Mouse (Mus musculus): ENCODE measurements around the gene Nup88. TPM values are rescaled to one million over a fixed set of nuclear protein-coding genes. Genes with fewer than 3 reads are reported as not detected.

Nup88 gene
- polyA plus RNA-seq, 1 experiment from 2014 or later: 169 TPM

DNA sequence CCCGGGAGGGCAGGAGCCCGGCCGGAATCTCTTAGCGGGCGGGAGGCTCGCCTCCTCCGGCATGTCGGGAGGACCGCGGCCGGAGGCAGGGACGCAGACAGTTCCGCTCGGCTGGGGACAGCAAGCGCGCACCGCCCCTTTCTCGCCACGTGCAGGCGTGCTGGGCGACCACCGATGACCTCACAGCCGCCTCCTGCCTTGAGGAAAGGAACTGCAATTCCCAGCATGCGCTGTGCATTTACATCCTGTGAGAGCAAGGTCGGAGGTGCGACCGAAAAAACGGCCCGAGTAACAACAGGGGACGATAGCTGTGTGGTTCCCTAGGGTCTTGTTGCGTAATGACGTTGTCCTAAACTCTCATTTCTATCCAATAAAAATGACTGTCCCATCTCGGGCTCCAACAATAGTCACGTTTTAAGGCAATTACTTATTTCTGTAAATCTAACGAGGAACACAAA, 34.6 kb upstream of the Nup88 start, which contains the start of gene Dhx33:
TSS of gene Dhx33 (minus strand) at position 122 of the 458 bp plus-strand sequence.
- H3K4me2 ChIP-seq (replicated peaks; ENCODE audit: low read depth, low read length): peak within 1 kb of the TSS; percentile 64
- WGBS: under 1% methylated on average over 35 of the region's 35 CpGs
- ATAC-seq (ENCODE audit: low FRiP score) (peak; percentile 98), DNase-seq (ENCODE audit: low spot score) (peak; percentile 97)
- peak within 1 kb of the TSS; percentile 69; the same call in 1 of the 2 replicates for H3K27ac ChIP-seq (ENCODE audit: low read depth, low read length)
- H3K9ac ChIP-seq (ENCODE audit: low read depth, low read length): peak within 1 kb of the TSS; percentile 66; the same call in 1 of the 2 replicates
- no peaks in the 10 kb centered on the region for H3K9me3 ChIP-seq (ENCODE audit: control insufficient read depth, low read length)
- peaks cover 6% of the 10 kb centered on the region; the same call in 1 of the 2 replicates for H3K4me1 ChIP-seq (replicated peaks; ENCODE audit: control insufficient read depth, insufficient read depth, low read length)
- H3K36me3 ChIP-seq (ENCODE audit: control insufficient read depth, insufficient read depth, low read length): no peaks in the 10 kb centered on the region
- H3K27me3 ChIP-seq (ENCODE audit: control insufficient read depth, insufficient read depth, low read length): no peaks in the 10 kb centered on the region
- peak within 1 kb of the TSS; percentile 87 for H3K4me3 ChIP-seq (ENCODE audit: low read depth, low read length)

DNA sequence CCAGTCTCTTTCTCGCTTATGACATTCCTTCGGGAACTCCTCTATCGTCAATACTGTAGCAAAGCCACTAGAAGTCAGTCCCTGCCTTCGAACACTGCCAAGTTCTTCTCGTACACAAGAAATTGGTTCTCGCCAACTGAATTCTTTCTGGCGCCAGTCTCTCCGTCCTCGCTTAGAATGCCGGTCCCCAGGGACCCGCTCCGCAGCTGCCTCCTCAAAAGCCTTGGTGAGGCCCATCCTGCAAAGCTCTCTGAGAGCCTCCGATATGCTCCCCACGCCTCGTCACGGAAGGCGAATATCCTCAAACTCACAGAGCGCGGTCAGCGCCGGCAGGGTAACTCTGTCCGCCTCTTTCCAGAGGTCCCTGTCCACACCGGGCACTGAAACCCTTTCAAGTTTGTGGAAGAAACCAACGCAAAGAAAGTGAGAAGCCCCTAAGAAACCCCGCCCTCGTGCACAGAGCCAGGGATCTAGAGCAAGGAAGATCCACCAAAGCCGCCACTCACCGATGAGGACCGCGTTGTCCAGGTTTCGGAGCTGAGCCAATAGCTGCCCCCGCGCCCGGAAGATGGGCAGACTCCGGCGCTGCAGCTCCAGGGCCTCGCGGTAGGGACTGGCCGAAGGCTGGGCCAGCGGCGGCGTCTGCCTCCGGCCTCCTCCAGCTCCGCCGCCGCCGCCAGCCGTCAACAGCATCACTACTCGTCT, 34.0 kb upstream of the Nup88 start:
- Histone ChIP-seq H3K27ac (ENCODE audit: low read depth, low read length) (peak overlapping the region; percentile 69; the same call in 1 of the 2 replicates), H3K4me3 (ENCODE audit: low read depth, low read length) (peak overlapping the region; percentile 87), H3K27me3 (ENCODE audit: control insufficient read depth, insufficient read depth, low read length) (no peaks in the 10 kb centered on the region), H3K4me1 (replicated peaks; ENCODE audit: control insufficient read depth, insufficient read depth, low read length) (peaks cover 6% of the 10 kb centered on the region; the same call in 1 of the 2 replicates), H3K4me2 (replicated peaks; ENCODE audit: low read depth, low read length) (peak overlapping the region; percentile 64), H3K9ac (ENCODE audit: low read depth, low read length) (peak overlapping the region; percentile 66; the same call in 1 of the 2 replicates), H3K9me3 (ENCODE audit: control insufficient read depth, low read length) (no peaks in the 10 kb centered on the region), H3K36me3 (ENCODE audit: control insufficient read depth, insufficient read depth, low read length) (no peaks in the 10 kb centered on the region)
- DNase-seq (ENCODE audit: low spot score) (peak; percentile 70), ATAC-seq (ENCODE audit: low FRiP score) (peak; percentile 85)
- under 1% methylated on average over 49 of the region's 49 CpGs for WGBS

DNA sequence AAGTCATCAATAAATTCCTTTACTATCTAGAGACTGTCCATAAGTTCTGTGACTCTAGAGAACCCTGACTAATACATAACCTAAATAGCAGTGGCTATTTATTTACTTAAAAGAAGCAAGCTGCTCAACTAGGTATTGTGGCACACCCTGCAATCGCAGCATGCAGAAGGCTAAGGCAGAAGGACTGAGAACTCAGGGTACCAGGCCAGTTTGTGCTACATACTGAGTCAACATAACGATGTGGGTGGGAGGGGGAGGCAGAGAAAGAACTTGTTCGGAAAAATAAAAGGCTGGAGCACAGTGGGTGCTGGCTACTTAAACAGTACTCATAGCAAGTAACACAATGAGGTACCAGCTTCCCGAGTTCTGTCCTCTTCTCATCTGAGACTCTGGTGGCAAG, 31.4 kb upstream of the Nup88 start:
- Histone ChIP-seq H3K4me3 (ENCODE audit: low read depth, low read length) (no peak overlapping the region), H3K36me3 (ENCODE audit: control insufficient read depth, insufficient read depth, low read length) (no peaks in the 10 kb centered on the region), H3K9ac (ENCODE audit: low read depth, low read length) (no peak overlapping the region), H3K9me3 (ENCODE audit: control insufficient read depth, low read length) (no peaks in the 10 kb centered on the region), H3K27ac (ENCODE audit: low read depth, low read length) (no peak overlapping the region), H3K4me2 (replicated peaks; ENCODE audit: low read depth, low read length) (no peak overlapping the region), H3K4me1 (replicated peaks; ENCODE audit: control insufficient read depth, insufficient read depth, low read length) (peaks cover 6% of the 10 kb centered on the region; the same call in 1 of the 2 replicates), H3K27me3 (ENCODE audit: control insufficient read depth, insufficient read depth, low read length) (no peaks in the 10 kb centered on the region)
- ATAC-seq (ENCODE audit: low FRiP score): no peak
- DNase-seq (ENCODE audit: low spot score): no peak
- WGBS: 94% methylated on average over 4 of the region's 4 CpGs

DNA sequence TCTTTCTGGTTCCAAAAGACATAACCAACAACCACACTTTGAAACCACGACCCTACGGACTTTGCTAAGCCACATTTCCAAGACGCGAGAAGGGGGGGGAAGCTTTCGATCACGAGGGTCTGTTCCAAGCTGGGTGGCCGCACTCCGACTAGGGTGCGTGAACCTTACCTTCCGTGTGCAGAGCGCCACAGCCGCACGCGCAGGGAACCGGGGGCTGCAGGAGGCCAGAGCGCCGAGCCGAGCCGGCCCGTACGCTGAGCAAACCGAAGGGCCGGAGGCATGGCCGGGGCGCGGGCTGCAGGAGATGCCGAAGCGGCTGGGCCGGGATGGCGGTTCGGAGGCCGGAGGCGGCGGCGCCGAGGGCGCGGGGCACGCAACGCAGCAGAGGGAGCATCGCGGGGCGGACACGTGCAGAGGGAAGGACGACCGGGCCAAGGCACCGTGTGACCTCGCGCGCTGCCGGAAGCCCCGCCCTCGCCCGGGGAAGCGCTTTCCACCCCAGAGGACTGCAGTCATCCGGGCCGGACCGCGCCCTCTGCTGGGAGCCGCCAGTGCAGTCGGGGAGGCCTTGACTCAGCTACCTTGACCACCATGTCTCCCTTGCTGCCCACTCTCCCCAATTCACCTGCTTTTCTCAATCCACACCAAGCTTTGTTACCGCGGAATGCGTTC, 12.9 kb upstream of the Nup88 start, which contains the start of gene C1qbp:
TSS of gene C1qbp (minus strand) at position 470 of the 672 bp plus-strand sequence.
- Histone ChIP-seq H3K4me2 (replicated peaks; ENCODE audit: low read depth, low read length) (peak within 1 kb of the TSS; percentile 63), H3K4me3 (ENCODE audit: low read depth, low read length) (peak within 1 kb of the TSS; percentile 71), H3K9me3 (ENCODE audit: control insufficient read depth, low read length) (no peaks in the 10 kb centered on the region), H3K9ac (ENCODE audit: low read depth, low read length) (peak within 1 kb of the TSS; percentile 68), H3K36me3 (ENCODE audit: control insufficient read depth, insufficient read depth, low read length) (peaks cover 14% of the 10 kb centered on the region), H3K27ac (ENCODE audit: low read depth, low read length) (0 out of 2 replicates have a peak within 1 kb of the TSS, but pooled peaks have one; percentile 3), H3K27me3 (ENCODE audit: control insufficient read depth, insufficient read depth, low read length) (no peaks in the 10 kb centered on the region), H3K4me1 (replicated peaks; ENCODE audit: control insufficient read depth, insufficient read depth, low read length) (no peaks in the 10 kb centered on the region; the same call in 1 of the 2 replicates)
- WGBS: under 1% methylated on average over 56 of the region's 64 CpGs
- DNase-seq (ENCODE audit: low spot score): peak; percentile 95
- ATAC-seq (ENCODE audit: low FRiP score): peak; percentile 96

DNA sequence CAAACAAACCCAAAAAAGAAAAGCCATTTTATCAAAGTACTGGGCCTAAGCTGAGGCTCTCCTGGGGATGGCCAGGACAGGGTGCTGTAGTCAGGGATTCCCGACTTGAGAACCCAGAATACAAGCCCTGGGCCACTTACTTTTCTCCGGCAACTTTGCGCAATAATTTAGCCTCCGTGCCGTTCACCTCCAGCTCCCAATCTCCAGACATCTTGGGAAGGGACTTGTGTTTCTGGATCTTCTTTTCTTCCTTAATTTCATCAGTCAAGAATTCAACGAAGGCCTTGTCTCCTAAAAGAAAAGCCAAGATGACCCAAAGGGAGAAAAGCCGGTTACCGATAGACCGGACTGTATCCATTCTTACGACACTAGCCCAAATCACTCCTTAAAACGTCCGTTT, 12.3 kb upstream of the Nup88 start:
- Histone ChIP-seq H3K36me3 (ENCODE audit: control insufficient read depth, insufficient read depth, low read length) (peaks cover 11% of the 10 kb centered on the region), H3K4me3 (ENCODE audit: low read depth, low read length) (peak overlapping the region; percentile 71), H3K27me3 (ENCODE audit: control insufficient read depth, insufficient read depth, low read length) (no peaks in the 10 kb centered on the region), H3K9me3 (ENCODE audit: control insufficient read depth, low read length) (no peaks in the 10 kb centered on the region), H3K27ac (ENCODE audit: low read depth, low read length) (no peak overlapping the region), H3K4me2 (replicated peaks; ENCODE audit: low read depth, low read length) (peak overlapping the region; percentile 63), H3K9ac (ENCODE audit: low read depth, low read length) (peak overlapping the region; percentile 68), H3K4me1 (replicated peaks; ENCODE audit: control insufficient read depth, insufficient read depth, low read length) (no peaks in the 10 kb centered on the region; the same call in 1 of the 2 replicates)
- ATAC-seq (ENCODE audit: low FRiP score) (no peak), DNase-seq (ENCODE audit: low spot score) (peak; percentile 10)
- WGBS: 16% methylated on average over 12 of the region's 12 CpGs

DNA sequence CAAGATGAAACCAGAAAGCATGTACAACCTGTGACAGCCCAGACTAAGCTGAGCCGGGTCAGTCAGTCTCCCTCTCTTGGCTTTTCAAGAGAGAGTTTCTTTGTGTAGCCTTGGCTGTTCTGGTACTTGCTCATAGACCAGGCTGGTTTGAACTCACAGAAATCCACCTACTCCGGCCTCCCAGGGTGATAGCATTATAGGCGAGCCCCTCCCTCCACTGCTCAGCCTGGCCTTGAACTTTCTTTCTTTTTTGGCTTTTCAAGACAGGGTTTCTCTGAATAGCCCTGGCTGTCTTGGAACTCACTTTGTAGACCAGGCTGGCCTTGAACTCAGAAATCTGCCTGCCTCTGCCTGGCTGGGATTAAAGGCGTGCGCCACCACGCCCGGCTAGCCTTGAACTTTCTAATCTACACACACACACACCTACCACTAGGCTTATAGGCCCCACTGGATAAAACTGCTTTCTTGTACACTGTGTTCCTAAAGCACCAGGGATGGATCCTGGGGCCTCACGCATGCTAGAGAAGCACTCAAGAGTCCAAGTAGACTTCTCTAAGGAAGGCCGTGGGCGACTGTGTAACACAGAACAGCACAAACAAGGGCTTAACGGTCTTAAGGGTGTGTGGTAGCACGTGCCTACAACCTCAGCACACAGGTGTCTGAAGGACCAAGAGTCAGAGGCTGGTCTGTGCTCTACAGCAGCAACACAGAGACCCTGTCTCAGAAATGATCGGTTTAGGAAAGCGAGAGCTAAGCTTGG, 11.2 kb upstream of the Nup88 start:
- H3K4me1 ChIP-seq (replicated peaks; ENCODE audit: control insufficient read depth, insufficient read depth, low read length): no peaks in the 10 kb centered on the region; the same call in 1 of the 2 replicates
- H3K4me2 ChIP-seq (replicated peaks; ENCODE audit: low read depth, low read length): no peak overlapping the region
- H3K27me3 ChIP-seq (ENCODE audit: control insufficient read depth, insufficient read depth, low read length): no peaks in the 10 kb centered on the region
- no peak overlapping the region for H3K27ac ChIP-seq (ENCODE audit: low read depth, low read length)
- 94% methylated on average over 14 of the region's 14 CpGs for WGBS
- no peaks in the 10 kb centered on the region for H3K9me3 ChIP-seq (ENCODE audit: control insufficient read depth, low read length)
- H3K4me3 ChIP-seq (ENCODE audit: low read depth, low read length): no peak overlapping the region
- H3K36me3 ChIP-seq (ENCODE audit: control insufficient read depth, insufficient read depth, low read length): peaks cover 6% of the 10 kb centered on the region; the same call in 1 of the 2 replicates
- ATAC-seq (ENCODE audit: low FRiP score) (no peak), DNase-seq (ENCODE audit: low spot score) (no peak)
- no peak overlapping the region for H3K9ac ChIP-seq (ENCODE audit: low read depth, low read length)

DNA sequence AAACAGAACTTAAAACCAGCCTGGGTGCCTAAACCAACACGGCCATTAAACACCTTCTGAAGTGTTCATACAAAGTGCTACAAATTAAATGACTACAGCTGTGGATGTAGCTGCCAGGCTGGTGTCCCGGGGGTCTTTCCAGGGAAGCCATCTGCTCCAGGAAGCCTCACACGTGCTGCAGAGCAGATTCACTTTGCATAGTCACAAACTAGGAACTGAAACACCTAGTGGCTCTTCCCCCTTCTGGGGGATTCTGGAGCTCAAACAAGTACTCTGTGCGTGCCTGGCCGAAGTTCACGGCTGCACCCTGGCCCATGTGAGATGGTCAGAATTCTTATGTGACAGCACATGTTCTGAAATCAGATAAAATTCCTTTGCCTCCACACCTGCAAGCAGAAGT, 10.5 kb upstream of the Nup88 start:
- Histone ChIP-seq H3K36me3 (ENCODE audit: control insufficient read depth, insufficient read depth, low read length) (peaks cover 6% of the 10 kb centered on the region; the same call in 1 of the 2 replicates), H3K27me3 (ENCODE audit: control insufficient read depth, insufficient read depth, low read length) (no peaks in the 10 kb centered on the region), H3K4me3 (ENCODE audit: low read depth, low read length) (no peak overlapping the region), H3K4me1 (replicated peaks; ENCODE audit: control insufficient read depth, insufficient read depth, low read length) (no peaks in the 10 kb centered on the region; the same call in 1 of the 2 replicates), H3K4me2 (replicated peaks; ENCODE audit: low read depth, low read length) (no peak overlapping the region), H3K9me3 (ENCODE audit: control insufficient read depth, low read length) (no peaks in the 10 kb centered on the region), H3K27ac (ENCODE audit: low read depth, low read length) (no peak overlapping the region), H3K9ac (ENCODE audit: low read depth, low read length) (no peak overlapping the region)
- ATAC-seq (ENCODE audit: low FRiP score) (no peak), DNase-seq (ENCODE audit: low spot score) (no peak)
- 88% methylated on average over 6 of the region's 6 CpGs for WGBS

DNA sequence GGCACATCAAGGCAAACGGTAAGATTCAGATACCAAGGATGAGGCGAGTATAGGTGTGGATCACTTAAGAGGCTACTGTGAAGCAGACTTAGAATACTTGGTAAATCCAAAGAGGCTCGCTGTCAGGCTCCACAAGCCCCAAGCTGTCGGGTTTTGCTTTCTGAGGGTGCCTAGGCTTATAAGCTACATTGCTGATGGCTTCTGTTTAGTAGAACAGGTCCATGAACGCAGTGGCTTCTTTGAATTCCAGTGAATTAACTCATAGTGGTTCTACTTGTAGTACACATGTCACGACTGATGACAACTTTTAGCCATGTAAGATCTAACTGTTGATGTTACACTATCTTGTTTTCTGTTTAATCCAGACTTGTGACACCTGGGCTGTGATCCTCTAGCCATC, 7.5 kb upstream of the Nup88 start:
- H3K27ac ChIP-seq (ENCODE audit: low read depth, low read length): no peak overlapping the region
- H3K4me2 ChIP-seq (replicated peaks; ENCODE audit: low read depth, low read length): no peak overlapping the region
- no peak overlapping the region for H3K4me3 ChIP-seq (ENCODE audit: low read depth, low read length)
- WGBS: 90% methylated on average over 6 of the region's 6 CpGs
- no peak overlapping the region for H3K9ac ChIP-seq (ENCODE audit: low read depth, low read length)
- peaks cover 6% of the 10 kb centered on the region; the same call in 1 of the 2 replicates for H3K36me3 ChIP-seq (ENCODE audit: control insufficient read depth, insufficient read depth, low read length)
- ATAC-seq (ENCODE audit: low FRiP score): no peak
- H3K4me1 ChIP-seq (replicated peaks; ENCODE audit: control insufficient read depth, insufficient read depth, low read length): no peaks in the 10 kb centered on the region; the same call in 1 of the 2 replicates
- H3K9me3 ChIP-seq (ENCODE audit: control insufficient read depth, low read length): no peaks in the 10 kb centered on the region
- no peaks in the 10 kb centered on the region for H3K27me3 ChIP-seq (ENCODE audit: control insufficient read depth, insufficient read depth, low read length)
- no peak for DNase-seq (ENCODE audit: low spot score)
